Comparison of ENCODE assay signal across 13 mouse cellular contexts in genomic region chr14:22074229-22074628, GRCm38 (mm10). TPM values are rescaled to one million over a fixed set of nuclear protein-coding genes. Genes with fewer than 3 reads are reported as not detected.
DNase-seq lines count a peak whose midpoint lies in the region; ATAC-seq and TF ChIP-seq lines count a peak whose summit lies in the region.
"Had no signal": no experiment of that assay in that cellular context is flagged by ENCODE, and none has a peak within 500 bp of the region (broad histone marks: within the 10 kb centered on the region; RNA-seq: fewer than 3 reads in every experiment).

No protein-coding gene starts in this region.

- H3K4me1 ChIP-seq in kidney, postnatal 0 days (replicated peaks; ENCODE audit: insufficient read depth, low read length): no peaks in the 10 kb centered on the region
- peaks cover 12% of the 10 kb centered on the region for H3K4me1 ChIP-seq in hindbrain, embryonic 10.5 days (replicated peaks)
- H3K4me1 ChIP-seq in limb, embryonic 14.5 days (ENCODE audit: control insufficient read depth, insufficient read depth, low read length): peaks cover 5% of the 10 kb centered on the region; the same call in 1 of the 2 replicates

- H3K4me3 ChIP-seq in kidney, postnatal 0 days (replicated peaks; ENCODE audit: low read depth, low read length): no peak overlapping the region
- H3K4me3 ChIP-seq in hindbrain, embryonic 10.5 days: no peak overlapping the region
- H3K4me3 ChIP-seq in limb, embryonic 14.5 days (replicated peaks; ENCODE audit: low read length): no peak overlapping the region
- H3K4me3 ChIP-seq: left cerebral cortex, adult 2 months had no signal

- no peaks in the 10 kb centered on the region for H3K36me3 ChIP-seq in kidney, postnatal 0 days (ENCODE audit: insufficient read depth, low read length)
- H3K36me3 ChIP-seq in hindbrain, embryonic 10.5 days: no peaks in the 10 kb centered on the region
- no peaks in the 10 kb centered on the region for H3K36me3 ChIP-seq in limb, embryonic 14.5 days (ENCODE audit: control insufficient read depth, insufficient read depth, low read length)
- H3K36me3 ChIP-seq: G1E had no signal

- DNase-seq in kidney, postnatal 0 days (ENCODE audit: low spot score): no peak
- no peak for DNase-seq in kidney, adult 11 months
- DNase-seq in hindbrain, embryonic 10.5 days (ENCODE audit: low spot score): peak; percentile 29
- DNase-seq in limb, embryonic 14.5 days (ENCODE audit: low spot score): peak; percentile 16
- DNase-seq in retina, postnatal 1 day: peak; percentile 78
- no peak for DNase-seq in heart, postnatal 36 days
- no peak for DNase-seq in frontal cortex, postnatal 36 days (ENCODE audit: low spot score in 2 of 2)
- no peak for DNase-seq in thymus, postnatal 4 days
- DNase-seq: cerebellum, postnatal 25 days; thymus, postnatal 25 days had no signal

- intact Hi-C loops in heart, postnatal 36 days (cut with DNase I): no loop called here

- H3K4me2 ChIP-seq in kidney, postnatal 0 days (ENCODE audit: low read length): peak overlapping the region; percentile 36; the same call in 1 of the 2 replicates
- 0 out of 2 replicates have a peak overlapping the region, but pooled peaks have one; percentile 18 for H3K4me2 ChIP-seq in limb, embryonic 14.5 days (replicated peaks; ENCODE audit: low read depth, low read length, severe bottlenecking)

- no peak overlapping the region for H3K27ac ChIP-seq in kidney, postnatal 0 days
- peak overlapping the region; percentile 50; the same call in 1 of the 2 replicates for H3K27ac ChIP-seq in hindbrain, embryonic 10.5 days
- H3K27ac ChIP-seq in limb, embryonic 14.5 days (replicated peaks; ENCODE audit: low read depth, low read length): no peak overlapping the region
- H3K27ac ChIP-seq: left cerebral cortex, adult 2 months had no signal

- TF ChIP-seq CTCF in kidney, postnatal 0 days (IDR thresholded peaks at IDR 0.05; ENCODE audit: low read depth): no peak

- WGBS in kidney, postnatal 0 days: 39% methylated on average over 16 of the region's 16 CpGs
- 50% methylated on average over 16 of the region's 16 CpGs for WGBS in hindbrain, embryonic 10.5 days
- WGBS in limb, embryonic 14.5 days: 16% methylated on average over 16 of the region's 16 CpGs

- H3K9ac ChIP-seq in kidney, postnatal 0 days (ENCODE audit: low read depth, low read length): no peak overlapping the region
- no peak overlapping the region for H3K9ac ChIP-seq in limb, embryonic 14.5 days (ENCODE audit: low read depth, low read length, severe bottlenecking)

- no peaks in the 10 kb centered on the region for H3K27me3 ChIP-seq in kidney, postnatal 0 days (ENCODE audit: insufficient read depth, low read length)
- H3K27me3 ChIP-seq in hindbrain, embryonic 10.5 days (ENCODE audit: insufficient read depth, poor library complexity, severe bottlenecking): peaks cover 17% of the 10 kb centered on the region; the same call in 1 of the 2 replicates
- H3K27me3 ChIP-seq in limb, embryonic 14.5 days (ENCODE audit: control insufficient read depth, insufficient read depth, low read length): no peaks in the 10 kb centered on the region

- no peaks in the 10 kb centered on the region for H3K9me3 ChIP-seq in kidney, postnatal 0 days (replicated peaks; ENCODE audit: low read length)
- no peaks in the 10 kb centered on the region for H3K9me3 ChIP-seq in hindbrain, embryonic 10.5 days
- no peaks in the 10 kb centered on the region for H3K9me3 ChIP-seq in limb, embryonic 14.5 days (ENCODE audit: control insufficient read depth, low read length)
- H3K9me3 ChIP-seq: G1E had no signal

- no peak for ATAC-seq in kidney, postnatal 0 days (replicated peaks; ENCODE audit: low FRiP score, low read depth)
- ATAC-seq in limb, embryonic 14.5 days (ENCODE audit: low FRiP score, low read depth): no peak
- ATAC-seq: activated CD4-positive, CD25-positive, alpha-beta regulatory T cell, adult 4 months had no signal

- TF ChIP-seq POLR2A in limb, embryonic 14.5 days (IDR thresholded peaks at IDR 0.05; ENCODE audit: borderline replicate concordance, extremely low read depth, insufficient read depth, insufficient read length): no peak

RNA-seq across cellular contexts. Expression of gene Lrmda, which starts 54.7 kb away (rescaled TPM):
- 0.83 and 1.3 TPM in 2 replicates for polyA plus RNA-seq in kidney, postnatal 0 days (2015; fragmentation: Nextera tagmentation; extraction: Ambion mirVana)
- polyA plus RNA-seq in hindbrain, embryonic 10.5 days (2016; fragmentation: Nextera tagmentation; extraction: Ambion mirVana): 0.47 and 0.55 TPM in 2 replicates
- 0.08 and 0.13 TPM in 2 replicates for polyA plus RNA-seq in limb, embryonic 14.5 days (2012; rRNA removed)
- 0.35 and 0.72 TPM in 2 replicates for polyA plus RNA-seq in limb, embryonic 14.5 days (2014; fragmentation: Nextera tagmentation; extraction: Ambion mirVana)
- total RNA-seq in heart, postnatal 36 days (2021): 1 to 10 TPM; 1.1 to 1.7 TPM
- total RNA-seq: G1E had no signal
- polyA plus RNA-seq: activated CD4-positive, CD25-positive, alpha-beta regulatory T cell, adult 4 months; G1E had no signal

Comparison
In these comparisons a context has a peak if more than half of its experiments do, and no peak if none do; other contexts are left out.
1. DNase-seq: peak in hindbrain, embryonic 10.5 days (single experiment), limb, embryonic 14.5 days (single experiment) and retina, postnatal 1 day (single experiment); none in kidney, postnatal 0 days (single experiment), kidney, adult 11 months (single experiment), heart, postnatal 36 days (0 of 2), frontal cortex, postnatal 36 days (0 of 2) and thymus, postnatal 4 days (single experiment).